Mouse (Mus musculus) embryonic facial prominence, embryonic 14.5 days (tissue): ENCODE results near the gene Larp4b. TPM values are rescaled to one million over a fixed set of nuclear protein-coding genes. Genes with fewer than 3 reads are reported as not detected.

Experiments used
- ATAC-seq: fragments of 200-750 bp; cut with Nextera tagmentation; 2 replicates; pipeline ENCODE4 v1.8.0; 2017; ENCODE audit warnings: low read depth, moderate number of reproducible peaks, moderate TSS enrichment
- DNase-seq: peaks from one replicate; pipeline ENCODE4 v3.0.0-alpha.2; 2015; ENCODE audit warnings: low spot score
- H3K27ac ChIP-seq: fragments of 300-500 bp; sonication (generic); replicated peaks from 2 replicates; pipeline ENCODE4 v1.5.1; 2014; ENCODE audit warnings: low read depth, mild to moderate bottlenecking, low read length, moderate library complexity
- H3K27me3 ChIP-seq: fragments of 300-500 bp; sonication (generic); replicated peaks from 2 replicates; pipeline ENCODE4 v1.6.1; 2014; ENCODE audit warnings: low read length; ENCODE audit not compliant: control insufficient read depth, insufficient read depth
- H3K36me3 ChIP-seq: fragments of 300-500 bp; sonication (generic); 2 replicates; pipeline ENCODE4 v1.6.1; 2014; ENCODE audit warnings: low read length, mixed read lengths; ENCODE audit not compliant: control insufficient read depth, insufficient read depth
- H3K4me1 ChIP-seq: fragments of 300-500 bp; sonication (generic); 2 replicates; pipeline ENCODE4 v1.6.1; 2014; ENCODE audit warnings: antibody characterized with exemption, low read length; ENCODE audit not compliant: control insufficient read depth, insufficient read depth
- H3K4me2 ChIP-seq: fragments of 300-500 bp; sonication (generic); 2 replicates; pipeline ENCODE4 v1.6.1; 2014; ENCODE audit warnings: low read depth, mild to moderate bottlenecking, low read length, moderate library complexity, mixed read lengths
- H3K4me3 ChIP-seq: fragments of 300-500 bp; sonication (generic); 2 replicates; pipeline ENCODE4 v1.5.1; 2014; ENCODE audit warnings: low read depth, mild to moderate bottlenecking, low read length
- H3K9ac ChIP-seq: fragments of 300-500 bp; sonication (generic); 2 replicates; pipeline ENCODE4 v1.6.1; 2014; ENCODE audit warnings: low read depth, mild to moderate bottlenecking, low read length, moderate library complexity, mixed read lengths
- H3K9me3 ChIP-seq: fragments of 300-500 bp; sonication (generic); 2 replicates; pipeline ENCODE4 v1.6.1; 2016; ENCODE audit warnings: low read length; ENCODE audit not compliant: control insufficient read depth
- WGBS: fragments of 180-500 bp; shearing (Covaris S2); extraction: QIAGEN DNeasy Blood & Tissue Kit; methylation state at CpG from one replicate; pipeline ENCODE4 v1.1.7; 2014; 5-methylcytosine and 5-hydroxymethylcytosine counted together
- polyA plus RNA-seq: library from polyadenylated mRNA; unstranded; fragments of >200 nt; fragmentation: Nextera tagmentation; extraction: Ambion mirVana; gene quantifications from 2 replicates; pipeline ENCODE4 v1.2.1, GENCODE M21; 2014

Gene Larp4b
- polyA plus RNA-seq, 1 experiment from 2014 or later = 45.1 TPM

- no peak for ATAC-seq
- Histone ChIP-seq H3K4me3 (no peak overlapping the region), H3K9ac (no peak overlapping the region), H3K9me3 (no peaks in the 10 kb centered on the region), H3K4me2 (no peak overlapping the region), H3K4me1 (no peaks in the 10 kb centered on the region), H3K36me3 (peaks cover 72% of the 10 kb centered on the region), H3K27ac (no peak overlapping the region), H3K27me3 (no peaks in the 10 kb centered on the region)
- WGBS = 90% methylated on average over 2 of the region's 2 CpGs
- DNase-seq = no peak
Observed at GRCm38 (mm10) chr13:9152267-9152666, 58.6 kb downstream of the Larp4b start.

GRCm38 (mm10) chr13:9153803-9154202 is 60.1 kb downstream of the Larp4b start:
- no peak overlapping the region for H3K27ac ChIP-seq
- DNase-seq = no peak
- H3K4me2 ChIP-seq = no peak overlapping the region
- no peak overlapping the region for H3K9ac ChIP-seq
- no peak overlapping the region for H3K4me3 ChIP-seq
- no peaks in the 10 kb centered on the region for H3K27me3 ChIP-seq
- WGBS = 84% methylated on average over 9 of the region's 9 CpGs
- ATAC-seq = no peak
- no peaks in the 10 kb centered on the region for H3K9me3 ChIP-seq
- H3K4me1 ChIP-seq = no peaks in the 10 kb centered on the region
- H3K36me3 ChIP-seq = peaks cover 76% of the 10 kb centered on the region

DNA sequence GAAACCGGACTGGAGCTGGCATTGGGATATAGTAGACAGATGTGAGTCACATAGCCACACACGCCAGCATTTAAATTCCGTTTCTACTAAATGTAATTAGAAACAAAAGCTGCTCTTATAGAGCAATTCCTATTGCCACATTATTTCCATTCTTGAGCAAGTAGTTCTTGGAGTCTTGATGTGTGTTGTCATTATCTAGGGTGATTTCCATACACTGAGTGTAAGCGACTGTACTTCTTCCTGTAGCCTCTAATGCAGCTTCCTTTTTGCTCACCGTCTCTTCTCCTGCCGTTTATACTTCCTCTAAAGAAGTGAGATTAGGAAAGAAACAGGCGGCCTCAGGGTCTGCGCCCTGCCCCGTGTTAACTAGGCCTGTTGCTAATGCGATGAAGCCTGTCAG is 65.6 kb downstream of the Larp4b start:
- Histone ChIP-seq H3K9ac (no peak overlapping the region), H3K27ac (no peak overlapping the region), H3K4me1 (no peaks in the 10 kb centered on the region), H3K4me2 (no peak overlapping the region), H3K9me3 (no peaks in the 10 kb centered on the region), H3K4me3 (no peak overlapping the region), H3K27me3 (no peaks in the 10 kb centered on the region), H3K36me3 (peaks cover 82% of the 10 kb centered on the region)
- no peak for DNase-seq
- WGBS = 84% methylated on average over 10 of the region's 10 CpGs
- no peak for ATAC-seq

GRCm38 (mm10) chr13:9162888-9163287 is 69.2 kb downstream of the Larp4b start:
- H3K4me1 ChIP-seq = no peaks in the 10 kb centered on the region
- no peak overlapping the region for H3K4me2 ChIP-seq
- H3K4me3 ChIP-seq = no peak overlapping the region
- no peak overlapping the region for H3K9ac ChIP-seq
- no peak overlapping the region for H3K27ac ChIP-seq
- 98% methylated on average over 4 of the region's 4 CpGs for WGBS
- peaks cover 90% of the 10 kb centered on the region for H3K36me3 ChIP-seq
- H3K9me3 ChIP-seq = no peaks in the 10 kb centered on the region
- ATAC-seq (no peak), DNase-seq (no peak)
- no peaks in the 10 kb centered on the region for H3K27me3 ChIP-seq

DNA sequence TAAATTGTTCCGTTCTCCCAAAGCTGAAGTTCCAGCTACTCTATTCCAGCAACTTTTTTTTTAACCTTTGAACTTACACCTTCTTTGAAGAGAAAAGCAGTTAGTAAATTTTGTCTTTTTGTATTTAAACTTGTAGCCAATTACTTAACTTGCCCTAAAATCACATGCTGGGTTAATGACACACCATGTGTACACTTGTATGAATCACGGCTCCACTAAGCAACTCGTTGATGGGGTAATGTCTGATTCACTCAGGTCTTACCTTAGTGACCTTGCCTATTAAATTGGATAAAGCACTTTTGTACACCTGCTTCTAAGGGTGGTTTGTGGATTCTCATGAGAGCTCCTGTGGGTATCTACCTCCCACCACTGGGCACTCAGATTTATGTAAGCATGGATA is 74.2 kb downstream of the Larp4b start:
- Histone ChIP-seq H3K4me2 (no peak overlapping the region), H3K9ac (no peak overlapping the region), H3K36me3 (peaks cover 86% of the 10 kb centered on the region), H3K9me3 (no peaks in the 10 kb centered on the region), H3K27ac (no peak overlapping the region), H3K4me1 (no peaks in the 10 kb centered on the region), H3K4me3 (no peak overlapping the region), H3K27me3 (no peaks in the 10 kb centered on the region)
- 91% methylated on average over 3 of the region's 3 CpGs for WGBS
- ATAC-seq (no peak), DNase-seq (no peak)

- WGBS = 89% methylated on average over 6 of the region's 6 CpGs
- Histone ChIP-seq H3K27me3 (no peaks in the 10 kb centered on the region), H3K27ac (no peak overlapping the region), H3K4me3 (no peak overlapping the region), H3K9me3 (no peaks in the 10 kb centered on the region), H3K9ac (no peak overlapping the region), H3K4me2 (no peak overlapping the region), H3K36me3 (peaks cover 85% of the 10 kb centered on the region), H3K4me1 (no peaks in the 10 kb centered on the region)
- DNase-seq = no peak
- no peak for ATAC-seq
Observed at GRCm38 (mm10) chr13:9169616-9170015, 75.9 kb downstream of the Larp4b start.

- Histone ChIP-seq H3K36me3 (peaks cover 79% of the 10 kb centered on the region), H3K27me3 (no peaks in the 10 kb centered on the region), H3K4me3 (no peak overlapping the region), H3K9me3 (no peaks in the 10 kb centered on the region), H3K27ac (no peak overlapping the region), H3K9ac (no peak overlapping the region), H3K4me2 (no peak overlapping the region), H3K4me1 (no peaks in the 10 kb centered on the region)
- DNase-seq = no peak
- no peak for ATAC-seq
- WGBS = 81% methylated on average over 16 of the region's 16 CpGs
Observed at GRCm38 (mm10) chr13:9170726-9171125, 77.0 kb downstream of the Larp4b start.

GRCm38 (mm10) chr13:9173414-9173813 is 79.7 kb downstream of the Larp4b start:
- no peak overlapping the region for H3K9ac ChIP-seq
- H3K9me3 ChIP-seq = no peaks in the 10 kb centered on the region
- no peak overlapping the region for H3K4me2 ChIP-seq
- DNase-seq = no peak
- no peak overlapping the region for H3K27ac ChIP-seq
- WGBS = 66% methylated on average over 3 of the region's 3 CpGs
- H3K36me3 ChIP-seq = peaks cover 52% of the 10 kb centered on the region
- no peaks in the 10 kb centered on the region for H3K4me1 ChIP-seq
- no peaks in the 10 kb centered on the region for H3K27me3 ChIP-seq
- ATAC-seq = no peak
- H3K4me3 ChIP-seq = no peak overlapping the region

- Histone ChIP-seq H3K9ac (no peak overlapping the region), H3K9me3 (no peaks in the 10 kb centered on the region), H3K27ac (no peak overlapping the region), H3K4me3 (no peak overlapping the region), H3K27me3 (no peaks in the 10 kb centered on the region), H3K4me2 (no peak overlapping the region), H3K36me3 (peaks cover 36% of the 10 kb centered on the region), H3K4me1 (no peaks in the 10 kb centered on the region)
- DNase-seq (no peak), ATAC-seq (no peak)
- WGBS = 90% methylated on average over 5 of the region's 5 CpGs
Observed at GRCm38 (mm10) chr13:9175171-9175570, 81.5 kb downstream of the Larp4b start.
